Mouse (Mus musculus): ENCODE results near the gene Izumo2. TPM values are rescaled to one million over a fixed set of nuclear protein-coding genes. Genes with fewer than 3 reads are reported as not detected.

Izumo2 gene
- total RNA-seq, 1 experiment = 0.40 TPM

DNA sequence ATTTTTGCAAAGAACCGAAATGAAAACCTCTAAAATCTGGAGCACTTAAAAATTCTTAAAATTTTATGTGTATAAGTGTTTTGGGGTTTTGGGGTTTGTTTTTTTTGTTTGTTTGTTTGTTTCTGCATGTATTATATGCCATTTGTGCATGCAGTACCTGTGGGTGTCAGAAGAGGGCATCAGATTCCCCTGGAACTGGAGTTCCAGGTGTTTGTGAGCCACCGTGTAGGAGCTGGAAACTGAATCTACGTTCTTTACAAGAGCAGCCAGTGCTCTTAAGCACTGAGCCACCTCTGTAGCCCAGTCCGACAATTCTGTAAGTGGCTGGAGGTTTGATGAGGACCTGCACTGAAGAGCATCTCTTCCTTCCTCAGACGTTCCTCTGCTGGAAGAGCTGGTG is 1.3 kb downstream of the Izumo2 start:
- Histone ChIP-seq H3K4me1 (ENCODE audit: control insufficient read depth in 2 of 2, insufficient read depth in 2 of 2, low read length in 2 of 2, poor library complexity in 1 of 2) (peaks cover 2 to 11% of the 10 kb centered on the region in 2 experiments; a peak in 3 of 4 replicates), H3K4me3 (ENCODE audit: insufficient read depth in 1 of 2, low read depth in 1 of 2, low read length in 2 of 2, poor library complexity in 1 of 2, severe bottlenecking in 1 of 2) (no peak overlapping the region), H3K27ac (ENCODE audit: insufficient read depth, low read depth, low read length, poor library complexity, severe bottlenecking) (no peak overlapping the region; the same call in 1 of the 2 replicates), H3K9me3 (ENCODE audit: control insufficient read depth, insufficient read depth, low read depth, low read length) (no peaks in the 10 kb centered on the region), H3K9ac (ENCODE audit: insufficient read depth, low read depth, low read length, poor library complexity, severe bottlenecking) (no peak overlapping the region), H3K36me3 (ENCODE audit: control insufficient read depth, insufficient read depth, low read length, poor library complexity, severe bottlenecking) (no peaks in the 10 kb centered on the region)
- no peak for DNase-seq (ENCODE audit: low read depth, low spot score)
- no peak for TF ChIP-seq CHD2 (IDR thresholded peaks at IDR 0.05; ENCODE audit: low read depth, low read length)
- no peak for TF ChIP-seq MAFK (IDR thresholded peaks at IDR 0.05; ENCODE audit: insufficient read depth, low read depth, low read length)
- no peak for TF ChIP-seq HCFC1 (IDR thresholded peaks at IDR 0.05; ENCODE audit: borderline replicate concordance, insufficient read depth, low read length)
- TF ChIP-seq ZC3H11A (IDR thresholded peaks at IDR 0.05; ENCODE audit: borderline replicate concordance, low read depth, low read length) = no peak
- no peak for TF ChIP-seq ZNF384 (IDR thresholded peaks at IDR 0.05; ENCODE audit: low read depth, low read length)
- in situ Hi-C loops (cut with MboI; ENCODE audit: low sequenced_read_pairs in 2 of 2, unreplicated experiment in 2 of 2) = no loop called here

DNA sequence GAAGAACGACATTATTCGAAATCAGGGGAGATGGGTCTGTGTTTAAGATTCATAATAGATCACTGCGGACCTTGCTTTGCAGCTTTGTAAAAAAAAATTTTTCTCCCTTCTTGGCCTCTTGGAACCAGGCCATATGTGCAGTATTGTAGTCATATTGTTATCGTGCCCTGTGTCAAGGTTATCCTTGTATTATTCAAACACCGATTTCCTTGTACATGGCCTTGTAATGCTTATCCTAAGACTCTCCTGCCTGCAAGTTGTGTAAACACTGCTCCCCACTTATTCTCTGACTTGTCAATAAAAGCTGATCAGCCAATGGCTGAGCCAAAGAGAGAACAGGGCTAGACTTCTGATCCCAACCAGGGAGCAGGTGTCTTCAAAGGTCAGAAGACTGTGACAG is 13.5 kb downstream of the Izumo2 start:
- no peak overlapping the region for H3K9ac ChIP-seq (ENCODE audit: insufficient read depth, low read depth, low read length, poor library complexity, severe bottlenecking)
- H3K4me1 ChIP-seq (ENCODE audit: control insufficient read depth in 2 of 2, insufficient read depth in 2 of 2, low read length in 2 of 2, poor library complexity in 1 of 2) = peaks cover 0 to 3% of the 10 kb centered on the region in 2 experiments; a peak in 1 of 4 replicates
- no peak overlapping the region for H3K4me3 ChIP-seq (ENCODE audit: insufficient read depth in 1 of 2, low read depth in 1 of 2, low read length in 2 of 2, poor library complexity in 1 of 2, severe bottlenecking in 1 of 2)
- in situ Hi-C loops (cut with MboI; ENCODE audit: low sequenced_read_pairs in 2 of 2, unreplicated experiment in 2 of 2) = no loop called here
- no peak for TF ChIP-seq ZNF384 (IDR thresholded peaks at IDR 0.05; ENCODE audit: low read depth, low read length)
- TF ChIP-seq HCFC1 (IDR thresholded peaks at IDR 0.05; ENCODE audit: borderline replicate concordance, insufficient read depth, low read length) = no peak
- TF ChIP-seq ZC3H11A (IDR thresholded peaks at IDR 0.05; ENCODE audit: borderline replicate concordance, low read depth, low read length) = no peak
- TF ChIP-seq MAFK (IDR thresholded peaks at IDR 0.05; ENCODE audit: insufficient read depth, low read depth, low read length) = no peak
- no peak for TF ChIP-seq CHD2 (IDR thresholded peaks at IDR 0.05; ENCODE audit: low read depth, low read length)
- H3K27ac ChIP-seq (ENCODE audit: insufficient read depth, low read depth, low read length, poor library complexity, severe bottlenecking) = no peak overlapping the region
- H3K9me3 ChIP-seq (ENCODE audit: control insufficient read depth, insufficient read depth, low read depth, low read length) = no peaks in the 10 kb centered on the region
- no peak for DNase-seq (ENCODE audit: low read depth, low spot score)
- no peaks in the 10 kb centered on the region for H3K36me3 ChIP-seq (ENCODE audit: control insufficient read depth, insufficient read depth, low read length, poor library complexity, severe bottlenecking)

DNA sequence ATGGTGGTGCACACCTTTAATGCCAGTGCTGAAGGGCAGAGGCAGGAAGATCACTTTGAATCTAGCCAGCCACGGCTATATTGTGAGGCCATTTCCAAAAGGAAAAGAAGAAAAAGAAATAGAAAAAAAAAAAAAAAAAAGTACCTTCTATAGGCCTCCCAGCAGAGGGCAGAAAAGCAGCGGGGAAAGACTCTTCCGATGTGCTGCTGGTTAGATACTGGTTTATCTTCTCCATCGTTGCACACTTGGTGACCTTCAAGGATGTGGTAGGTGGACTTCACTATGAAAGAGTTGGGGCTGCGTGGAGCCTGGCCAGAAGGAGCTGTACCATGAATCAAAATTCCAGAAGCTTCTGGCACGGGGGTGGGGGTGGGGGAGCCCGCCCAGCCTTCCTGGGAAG is 15.8 kb downstream of the Izumo2 start:
- Histone ChIP-seq H3K9me3 (ENCODE audit: control insufficient read depth, insufficient read depth, low read depth, low read length) (no peaks in the 10 kb centered on the region), H3K27ac (ENCODE audit: insufficient read depth, low read depth, low read length, poor library complexity, severe bottlenecking) (no peak overlapping the region), H3K4me1 (ENCODE audit: control insufficient read depth in 2 of 2, insufficient read depth in 2 of 2, low read length in 2 of 2, poor library complexity in 1 of 2) (peaks cover 0 to 3% of the 10 kb centered on the region in 2 experiments; a peak in 1 of 4 replicates), H3K9ac (ENCODE audit: insufficient read depth, low read depth, low read length, poor library complexity, severe bottlenecking) (no peak overlapping the region), H3K36me3 (ENCODE audit: control insufficient read depth, insufficient read depth, low read length, poor library complexity, severe bottlenecking) (no peaks in the 10 kb centered on the region), H3K4me3 (ENCODE audit: insufficient read depth in 1 of 2, low read depth in 1 of 2, low read length in 2 of 2, poor library complexity in 1 of 2, severe bottlenecking in 1 of 2) (no peak overlapping the region)
- in situ Hi-C loops (cut with MboI; ENCODE audit: low sequenced_read_pairs in 2 of 2, unreplicated experiment in 2 of 2) = no loop called here
- TF ChIP-seq ZNF384 (IDR thresholded peaks at IDR 0.05; ENCODE audit: low read depth, low read length) (peak; percentile 98), CHD2 (IDR thresholded peaks at IDR 0.05; ENCODE audit: low read depth, low read length) (no peak), HCFC1 (IDR thresholded peaks at IDR 0.05; ENCODE audit: borderline replicate concordance, insufficient read depth, low read length) (no peak), ZC3H11A (IDR thresholded peaks at IDR 0.05; ENCODE audit: borderline replicate concordance, low read depth, low read length) (no peak), MAFK (IDR thresholded peaks at IDR 0.05; ENCODE audit: insufficient read depth, low read depth, low read length) (0 out of 2 replicates have a peak, but pooled peaks have one; percentile 17)
- DNase-seq (ENCODE audit: low read depth, low spot score) = no peak

DNA sequence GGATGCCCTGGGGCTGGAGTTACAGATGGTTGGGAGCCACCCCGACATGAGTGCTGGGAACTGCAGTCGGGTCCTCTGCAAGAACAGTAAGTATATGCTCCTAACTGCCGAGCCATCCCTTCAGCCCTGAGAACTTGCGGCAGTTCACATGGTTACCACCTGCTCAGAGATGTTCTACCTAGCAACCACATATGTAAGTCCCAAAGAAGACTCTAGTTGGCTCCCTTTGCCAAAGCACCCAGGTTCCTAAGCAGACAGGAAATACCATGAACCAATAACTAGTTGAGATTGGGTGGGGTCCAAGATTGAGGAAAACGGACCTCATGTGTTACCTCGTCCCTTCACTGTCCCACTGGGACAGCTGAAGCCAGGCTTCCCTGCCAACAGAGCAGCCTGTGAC is 17.8 kb downstream of the Izumo2 start:
- DNase-seq (ENCODE audit: low read depth, low spot score) = no peak
- H3K4me1 ChIP-seq (ENCODE audit: control insufficient read depth in 2 of 2, insufficient read depth in 2 of 2, low read length in 2 of 2, poor library complexity in 1 of 2) = peaks cover 0 to 3% of the 10 kb centered on the region in 2 experiments; a peak in 1 of 4 replicates
- no peaks in the 10 kb centered on the region for H3K9me3 ChIP-seq (ENCODE audit: control insufficient read depth, insufficient read depth, low read depth, low read length)
- H3K4me3 ChIP-seq (ENCODE audit: insufficient read depth in 1 of 2, low read depth in 1 of 2, low read length in 2 of 2, poor library complexity in 1 of 2, severe bottlenecking in 1 of 2) = no peak overlapping the region
- peaks cover 4% of the 10 kb centered on the region; the same call in 1 of the 2 replicates for H3K36me3 ChIP-seq (ENCODE audit: control insufficient read depth, insufficient read depth, low read length, poor library complexity, severe bottlenecking)
- in situ Hi-C loops (cut with MboI; ENCODE audit: low sequenced_read_pairs in 2 of 2, unreplicated experiment in 2 of 2) = no loop called here
- no peak overlapping the region for H3K9ac ChIP-seq (ENCODE audit: insufficient read depth, low read depth, low read length, poor library complexity, severe bottlenecking)
- no peak for TF ChIP-seq HCFC1 (IDR thresholded peaks at IDR 0.05; ENCODE audit: borderline replicate concordance, insufficient read depth, low read length)
- TF ChIP-seq ZNF384 (IDR thresholded peaks at IDR 0.05; ENCODE audit: low read depth, low read length) = no peak
- no peak for TF ChIP-seq ZC3H11A (IDR thresholded peaks at IDR 0.05; ENCODE audit: borderline replicate concordance, low read depth, low read length)
- no peak for TF ChIP-seq MAFK (IDR thresholded peaks at IDR 0.05; ENCODE audit: insufficient read depth, low read depth, low read length)
- TF ChIP-seq CHD2 (IDR thresholded peaks at IDR 0.05; ENCODE audit: low read depth, low read length) = no peak
- H3K27ac ChIP-seq (ENCODE audit: insufficient read depth, low read depth, low read length, poor library complexity, severe bottlenecking) = no peak overlapping the region

All from ES-E14 (cell line).